Mouse (Mus musculus) NIH3T3 (cell line): ENCODE measurements around the gene Scaf8.

Source experiments
- DNase-seq: peaks from one replicate; pipeline ENCODE4 v3.0.0-alpha.2; 2012; ENCODE audit warnings: low read depth

Gene Scaf8

GRCm38 (mm10) chr17:3207529-3208240, 92.9 kb downstream of the Scaf8 start:
- DNase-seq: peak; percentile 32

- no peak for DNase-seq
These were observed 93.7 kb downstream of the Scaf8 start for GRCm38 (mm10) chr17:3208471-3208870.

GRCm38 (mm10) chr17:3209581-3209980, 94.8 kb downstream of the Scaf8 start:
- no peak for DNase-seq

DNA sequence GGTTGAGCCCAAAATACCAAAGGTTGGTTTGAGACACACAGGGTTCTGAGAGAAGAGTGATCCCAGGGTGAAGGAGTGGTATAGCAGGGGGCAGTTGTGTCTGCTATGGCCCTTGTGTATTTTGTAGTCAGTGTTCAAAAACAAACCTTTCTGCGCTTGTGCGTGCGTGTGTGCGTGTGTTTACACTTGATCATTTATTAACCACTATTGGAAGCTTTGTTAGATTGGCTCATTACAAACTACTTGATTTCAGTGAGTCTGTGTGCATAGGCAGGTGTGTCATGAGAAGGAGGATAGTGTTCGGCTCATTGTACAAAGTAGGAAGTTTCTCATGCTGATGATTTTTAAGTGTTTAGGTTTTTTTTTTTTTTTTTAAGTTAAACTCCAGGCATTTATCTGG, 95.4 kb downstream of the Scaf8 start:
- no peak for DNase-seq

- no peak for DNase-seq
These were observed 97.3 kb downstream of the Scaf8 start for GRCm38 (mm10) chr17:3212105-3212504.

- DNase-seq: no peak
These were observed 98.1 kb downstream of the Scaf8 start for GRCm38 (mm10) chr17:3212886-3213285.

GRCm38 (mm10) chr17:3214852-3215251, 100.1 kb downstream of the Scaf8 start:
- DNase-seq: no peak

- DNase-seq: no peak
These were observed 102.3 kb downstream of the Scaf8 start for GRCm38 (mm10) chr17:3217023-3217422.

DNA sequence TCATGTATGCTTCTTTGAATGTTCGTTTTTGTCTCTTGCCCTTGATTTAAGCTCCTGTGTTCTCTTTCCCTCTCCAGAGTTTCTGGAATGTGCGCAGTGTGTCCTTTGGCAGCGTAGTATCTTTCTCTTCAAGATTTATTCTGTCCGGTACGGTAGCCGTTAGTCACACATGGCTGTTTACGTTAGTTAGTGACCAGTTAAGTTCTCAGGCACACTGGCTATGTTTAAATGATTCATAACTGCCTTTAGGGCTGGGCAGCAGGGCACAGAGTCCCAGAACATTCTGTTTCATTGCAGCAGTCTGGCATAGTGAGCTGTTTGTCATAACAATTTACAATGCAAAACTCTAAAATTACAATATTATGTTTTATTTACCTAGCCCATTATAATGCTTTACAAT, 103.6 kb downstream of the Scaf8 start:
- DNase-seq: peak; percentile 56

- DNase-seq: no peak
These were observed 104.1 kb downstream of the Scaf8 start for GRCm38 (mm10) chr17:3218916-3219315.

DNA sequence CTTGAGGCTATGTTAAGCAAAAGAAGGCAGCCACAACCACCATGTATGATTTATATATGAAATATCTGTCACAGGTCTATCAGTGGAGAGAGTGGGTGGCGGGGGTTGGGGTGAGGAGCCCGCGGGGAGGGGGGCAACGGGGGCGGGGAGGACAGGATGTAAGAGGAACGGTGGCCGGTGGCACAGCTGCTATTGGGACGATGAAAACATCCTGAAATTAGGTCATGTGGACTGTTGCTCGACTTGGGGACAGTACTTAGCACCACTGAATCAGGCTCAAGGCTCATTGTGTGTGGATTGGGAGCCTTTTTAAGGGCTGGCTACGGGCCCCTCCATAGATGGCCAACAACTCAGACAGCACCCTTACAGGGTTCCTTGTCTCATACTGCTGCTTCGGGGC, 105.4 kb downstream of the Scaf8 start:
- no peak for DNase-seq

DNA sequence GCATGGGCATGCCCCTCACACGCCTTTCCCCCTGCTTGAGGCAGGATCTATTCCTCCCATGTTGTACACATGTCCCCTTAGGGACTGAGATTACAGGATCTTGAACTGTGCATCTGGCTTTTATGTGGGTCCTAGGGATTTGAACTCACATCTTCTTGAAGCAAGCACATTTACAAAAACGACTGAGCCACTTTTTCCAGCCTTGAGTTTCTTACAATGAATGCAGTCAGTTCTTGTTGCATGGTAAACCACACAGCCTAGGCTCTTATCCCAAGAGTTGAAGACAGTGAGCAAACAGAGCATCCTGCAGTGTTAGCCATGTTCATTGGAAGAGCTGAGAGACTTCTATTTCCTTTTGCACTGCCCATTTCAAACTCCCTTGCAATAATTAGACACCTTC, 108.3 kb downstream of the Scaf8 start:
- DNase-seq: no peak

- DNase-seq: no peak
These were observed 108.9 kb downstream of the Scaf8 start for GRCm38 (mm10) chr17:3223721-3224120.

DNA sequence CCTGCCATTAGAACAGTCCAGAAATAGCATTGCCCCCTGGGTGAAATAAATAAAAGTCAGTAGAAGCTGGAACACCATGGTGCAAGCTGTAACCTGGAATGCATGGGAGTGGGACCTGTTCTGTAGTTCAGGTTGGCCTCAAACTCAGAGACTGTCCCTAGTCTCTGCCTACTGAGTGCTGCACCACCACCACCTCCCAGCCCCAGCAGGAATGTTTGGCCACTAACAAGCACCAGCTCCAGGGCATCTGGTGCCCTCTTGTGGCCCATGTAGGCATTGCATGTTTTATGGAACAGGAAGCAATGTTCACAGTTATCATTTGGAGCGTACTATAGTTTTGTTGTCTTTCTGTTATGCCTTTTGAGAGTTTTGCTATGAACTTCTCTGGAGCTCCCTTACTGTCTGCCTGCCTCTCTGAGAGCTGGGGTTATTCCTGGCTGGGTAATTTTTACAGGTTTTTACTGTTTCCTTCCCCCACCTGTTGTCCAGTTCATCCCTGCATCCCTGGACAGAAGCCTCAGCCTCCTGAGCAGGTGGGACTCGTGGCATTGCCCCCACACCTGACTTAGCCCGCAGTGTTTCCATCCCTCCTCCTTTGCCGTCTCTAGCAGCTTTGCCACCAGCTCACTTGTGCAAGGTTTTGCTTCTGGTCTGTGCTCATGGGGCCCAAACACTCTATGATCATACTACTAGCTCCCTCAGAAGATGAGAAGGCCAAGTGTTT, 109.8 kb downstream of the Scaf8 start:
- peak; percentile 95 for DNase-seq

GRCm38 (mm10) chr17:3230231-3231000, 115.6 kb downstream of the Scaf8 start:
- peak; percentile 87 for DNase-seq

- no peak for DNase-seq
These were observed 117.9 kb downstream of the Scaf8 start for GRCm38 (mm10) chr17:3232626-3233025.

DNA sequence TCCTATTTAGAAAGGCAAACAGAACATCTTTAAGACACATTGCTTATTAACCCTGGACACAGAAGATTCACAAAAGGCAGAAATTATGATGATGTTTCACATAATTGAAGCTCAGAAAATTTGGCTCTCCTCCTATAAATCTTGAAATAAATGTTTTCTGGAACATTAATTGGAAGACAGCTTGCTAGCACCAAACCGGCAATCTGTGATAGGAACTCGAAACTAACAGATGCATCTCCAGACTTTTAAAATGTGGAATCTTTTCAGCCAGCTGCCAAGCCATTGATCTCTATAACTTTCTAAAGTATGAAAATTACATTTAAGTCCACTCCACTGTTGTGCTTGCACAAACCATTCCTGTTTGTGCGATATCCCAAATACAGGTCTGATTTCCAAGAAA, 128.9 kb downstream of the Scaf8 start:
- DNase-seq: no peak

- peak; percentile 41 for DNase-seq
These were observed 130.3 kb downstream of the Scaf8 start for GRCm38 (mm10) chr17:3244881-3245739.

GRCm38 (mm10) chr17:3246665-3247370, 132.0 kb downstream of the Scaf8 start:
- DNase-seq: peak; percentile 33
